11 mouse cellular contexts compared by ENCODE assay signal in the genomic region with DNA sequence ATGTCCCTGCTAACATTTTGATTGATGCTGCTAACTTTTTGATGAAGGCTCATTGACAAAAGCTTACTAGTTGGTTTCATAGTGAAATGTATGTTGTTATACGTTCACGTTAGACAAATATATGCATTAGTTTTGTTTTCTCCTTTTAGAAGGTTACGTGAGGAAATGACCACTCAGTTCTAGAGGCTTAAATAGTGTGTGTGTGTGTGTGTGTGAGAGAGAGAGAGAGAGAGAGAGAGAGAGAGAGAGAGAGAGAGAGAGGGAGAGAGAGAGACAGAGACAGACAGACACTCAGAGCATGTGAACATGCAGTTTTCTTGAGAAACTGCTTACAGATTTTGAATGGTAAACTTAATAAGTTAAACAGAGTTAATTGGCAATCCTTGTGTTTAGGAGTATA.
A peak's percentile ranks its signal among the peaks of the same experiment; 100 is the strongest.
DNase-seq lines count a peak whose midpoint lies in the region; ATAC-seq lines count a peak whose summit lies in the region.
"Had no signal": no experiment of that assay in that cellular context is flagged by ENCODE, and none has a peak within 500 bp of the region (broad histone marks: within the 10 kb centered on the region; RNA-seq: fewer than 3 reads in every experiment).

No protein-coding gene starts in this region.

- ATAC-seq in lung, embryonic 16.5 days (ENCODE audit: low read depth) = no peak
- ATAC-seq in forebrain, embryonic 11.5 days (replicated peaks; ENCODE audit: low FRiP score) = no peak
- no peak for ATAC-seq in hindbrain, embryonic 14.5 days (ENCODE audit: low FRiP score)
- ATAC-seq in neural tube, embryonic 12.5 days (ENCODE audit: low FRiP score, low read depth) = no peak

- H3K4me2 ChIP-seq in lung, embryonic 16.5 days (ENCODE audit: low read depth, low read length) = peak overlapping the region; percentile 14; the same call in 1 of the 2 replicates
- H3K4me2 ChIP-seq in forebrain, embryonic 11.5 days (ENCODE audit: low read depth, low read length, severe bottlenecking) = peak overlapping the region; percentile 26; the same call in 1 of the 2 replicates
- H3K4me2 ChIP-seq in hindbrain, embryonic 14.5 days (replicated peaks) = peak overlapping the region; percentile 77
- peak overlapping the region; percentile 40 for H3K4me2 ChIP-seq in neural tube, embryonic 12.5 days (replicated peaks)

- no peaks in the 10 kb centered on the region for H3K36me3 ChIP-seq in lung, embryonic 16.5 days (ENCODE audit: control insufficient read depth, insufficient read depth, low read length)
- H3K36me3 ChIP-seq in forebrain, embryonic 11.5 days (ENCODE audit: control insufficient read depth, insufficient read depth, low read length) = no peaks in the 10 kb centered on the region
- H3K36me3 ChIP-seq in hindbrain, embryonic 14.5 days (replicated peaks; ENCODE audit: control insufficient read depth, insufficient read depth) = no peaks in the 10 kb centered on the region
- no peaks in the 10 kb centered on the region for H3K36me3 ChIP-seq in neural tube, embryonic 12.5 days

- H3K9ac ChIP-seq in lung, embryonic 16.5 days (ENCODE audit: low read length) = no peak overlapping the region
- H3K9ac ChIP-seq in forebrain, embryonic 11.5 days (ENCODE audit: low read length) = no peak overlapping the region
- H3K9ac ChIP-seq in hindbrain, embryonic 14.5 days = no peak overlapping the region
- no peak overlapping the region for H3K9ac ChIP-seq in neural tube, embryonic 12.5 days

- H3K4me3 ChIP-seq in lung, embryonic 16.5 days (ENCODE audit: low read length) = no peak overlapping the region
- H3K4me3 ChIP-seq in forebrain, embryonic 11.5 days (ENCODE audit: low read depth, low read length) = 0 out of 2 replicates have a peak overlapping the region, but pooled peaks have one; percentile 5
- H3K4me3 ChIP-seq in hindbrain, embryonic 14.5 days (replicated peaks; ENCODE audit: low read length) = 0 out of 2 replicates have a peak overlapping the region, but pooled peaks have one; percentile 7
- H3K4me3 ChIP-seq in neural tube, embryonic 12.5 days = no peak overlapping the region

- H3K27me3 ChIP-seq in lung, embryonic 16.5 days (ENCODE audit: control insufficient read depth, insufficient read depth, low read depth, low read length) = no peaks in the 10 kb centered on the region
- no peaks in the 10 kb centered on the region for H3K27me3 ChIP-seq in forebrain, embryonic 11.5 days (ENCODE audit: control insufficient read depth, insufficient read depth, low read length)
- H3K27me3 ChIP-seq in hindbrain, embryonic 14.5 days (ENCODE audit: control insufficient read depth, insufficient read depth, low read length) = no peaks in the 10 kb centered on the region
- no peaks in the 10 kb centered on the region for H3K27me3 ChIP-seq in neural tube, embryonic 12.5 days (replicated peaks)

- peaks cover 17% of the 10 kb centered on the region for H3K4me1 ChIP-seq in lung, embryonic 16.5 days (replicated peaks; ENCODE audit: control insufficient read depth, insufficient read depth, low read length)
- peaks cover 4% of the 10 kb centered on the region; the same call in 1 of the 2 replicates for H3K4me1 ChIP-seq in forebrain, embryonic 11.5 days (replicated peaks; ENCODE audit: control insufficient read depth, insufficient read depth, low read length)
- peaks cover 45% of the 10 kb centered on the region for H3K4me1 ChIP-seq in hindbrain, embryonic 14.5 days (replicated peaks; ENCODE audit: control insufficient read depth, insufficient read depth, low read length)
- peaks cover 31% of the 10 kb centered on the region for H3K4me1 ChIP-seq in neural tube, embryonic 12.5 days

- WGBS in lung, embryonic 16.5 days = 35% methylated on average over 3 of the region's 3 CpGs
- WGBS in forebrain, embryonic 11.5 days = 70% methylated on average over 3 of the region's 3 CpGs
- WGBS in hindbrain, embryonic 14.5 days = 68% methylated on average over 3 of the region's 3 CpGs
- 72% methylated on average over 3 of the region's 3 CpGs for WGBS in neural tube, embryonic 12.5 days

- no peaks in the 10 kb centered on the region for H3K9me3 ChIP-seq in lung, embryonic 16.5 days (ENCODE audit: control insufficient read depth, low read length)
- no peaks in the 10 kb centered on the region for H3K9me3 ChIP-seq in forebrain, embryonic 11.5 days (ENCODE audit: control insufficient read depth, low read length)
- H3K9me3 ChIP-seq in hindbrain, embryonic 14.5 days (ENCODE audit: control insufficient read depth, low read length) = no peaks in the 10 kb centered on the region
- no peaks in the 10 kb centered on the region for H3K9me3 ChIP-seq in neural tube, embryonic 12.5 days

- no peak for DNase-seq in lung, postnatal 10 days
- DNase-seq in forebrain, embryonic 11.5 days (ENCODE audit: low spot score) = no peak
- DNase-seq in hindbrain, embryonic 14.5 days (ENCODE audit: low spot score) = no peak
- no peak for DNase-seq in gastrocnemius, adult 18-20 months (ENCODE audit: low spot score)
- DNase-seq in right cerebral cortex, postnatal 14 days = no peak
- DNase-seq: embryo, embryonic 11 days; left cerebral cortex, postnatal 4 days; lung, postnatal 4 days; thymus, postnatal 14 days had no signal

- no peak overlapping the region for H3K27ac ChIP-seq in lung, embryonic 16.5 days (ENCODE audit: low read length)
- H3K27ac ChIP-seq in forebrain, embryonic 11.5 days (ENCODE audit: low read depth, low read length) = no peak overlapping the region
- H3K27ac ChIP-seq in hindbrain, embryonic 14.5 days = no peak overlapping the region
- no peak overlapping the region for H3K27ac ChIP-seq in neural tube, embryonic 12.5 days

Comparison
In these comparisons a context has a peak if more than half of its experiments do, and no peak if none do; other contexts are left out.
1. H3K4me2 ChIP-seq: peak in every context shown above with its lines; median percentile 77 in hindbrain, embryonic 14.5 days; 40 in neural tube, embryonic 12.5 days; 26 in forebrain, embryonic 11.5 days; 14 in lung, embryonic 16.5 days.
2. H3K4me3 ChIP-seq: peak in forebrain, embryonic 11.5 days (single experiment) and hindbrain, embryonic 14.5 days (single experiment); none in lung, embryonic 16.5 days (single experiment) and neural tube, embryonic 12.5 days (single experiment).